Mouse (Mus musculus) left cerebral cortex, postnatal 10 days (tissue): ENCODE measurements around the gene B230104I21Rik. TPM values are rescaled to one million over a fixed set of nuclear protein-coding genes. Genes with fewer than 3 reads are reported as not detected.

Experiments
- DNase-seq, 2 experiments: peaks; one replicate each; pipeline ENCODE4 v3.0.0; 2021 to 2022; ENCODE audit warnings: low spot score in 2 of 2, mixed read lengths in 1 of 2; ENCODE audit errors: extremely low spot score in 1 of 2
- intact Hi-C: fragments of 180-260 bp; cut with DNase I; formaldehyde crosslinking; loops from one replicate; pipeline ENCODE4 v1.15.1; 2025
- total RNA-seq, 2 experiments: library from RNA; stranded (reverse); gene quantifications; 2 replicates each; pipeline ENCODE4 v1.2.3; 2021

B230104I21Rik gene
- not detected for total RNA-seq

- intact Hi-C loops: no loop called here
- DNase-seq: peak; percentile 53 to 73
Observed at GRCm38 (mm10) chr4:154335761-154336160, at the start of gene B230104I21Rik. Gene B230104I21Rik, plus strand, starts transcription at chr4:154336127.

GRCm38 (mm10) chr4:154293735-154294201 is 42.2 kb upstream of the B230104I21Rik start:
- intact Hi-C loops: no loop called here
- no peak for DNase-seq

GRCm38 (mm10) chr4:154294262-154294731 is 41.6 kb upstream of the B230104I21Rik start:
- no peak for DNase-seq
- intact Hi-C loops: no loop called here

- intact Hi-C loops: no loop called here
Observed at GRCm38 (mm10) chr4:154297761-154298160, 38.2 kb upstream of the B230104I21Rik start.

GRCm38 (mm10) chr4:154299541-154300271 is 36.2 kb upstream of the B230104I21Rik start:
- intact Hi-C loops: loop anchor here (5.0 kb wide), 2 partner anchors 132 to 232 kb away; no protein-coding TSS in a partner anchor
- DNase-seq: no peak

More at GRCm38 (mm10) chr4:154297761-154298160, 38.2 kb upstream of the B230104I21Rik start:
- DNase-seq: no peak

GRCm38 (mm10) chr4:154301466-154301881 is 34.5 kb upstream of the B230104I21Rik start, which contains the start of gene Arhgef16:
Gene Arhgef16, minus strand, starts transcription at chr4:154301676.
- peak in 1 of 2 experiments; percentile 41 for DNase-seq
- intact Hi-C loops: loop anchor here (5.0 kb wide), 2 partner anchors 134 to 234 kb away; no protein-coding TSS in a partner anchor

- DNase-seq: no peak
- intact Hi-C loops: no loop called here
Observed at GRCm38 (mm10) chr4:154309131-154309530, 26.8 kb upstream of the B230104I21Rik start.

- intact Hi-C loops: no loop called here
- no peak for DNase-seq
Observed at GRCm38 (mm10) chr4:154310576-154311262, 25.2 kb upstream of the B230104I21Rik start.

- intact Hi-C loops: no loop called here
Observed at GRCm38 (mm10) chr4:154312143-154312812, 23.6 kb upstream of the B230104I21Rik start.

GRCm38 (mm10) chr4:154312935-154313621 is 22.8 kb upstream of the B230104I21Rik start:
- peak in 1 of 2 experiments; percentile 66 for DNase-seq
- intact Hi-C loops: no loop called here

More at GRCm38 (mm10) chr4:154312143-154312812, 23.6 kb upstream of the B230104I21Rik start:
- no peak for DNase-seq

- DNase-seq: peak in 1 of 2 experiments; percentile 51
- intact Hi-C loops: no loop called here
Observed at GRCm38 (mm10) chr4:154313622-154313967, 22.3 kb upstream of the B230104I21Rik start.

GRCm38 (mm10) chr4:154325410-154325809 is 10.5 kb upstream of the B230104I21Rik start:
- intact Hi-C loops: loop anchor here (5.0 to 10.0 kb wide), 3 partner anchors 312 to 492 kb away; partner anchors contain the start of gene Prdm16
- no peak for DNase-seq

GRCm38 (mm10) chr4:154328431-154328830 is 7.5 kb upstream of the B230104I21Rik start:
- intact Hi-C loops: loop anchor here (5.0 to 10.0 kb wide), 3 partner anchors 309 to 489 kb away; partner anchors contain the start of gene Prdm16
- no peak for DNase-seq

- intact Hi-C loops: loop anchor here (5.0 to 10.0 kb wide), 3 partner anchors 308 to 488 kb away; partner anchors contain the start of gene Prdm16
- peak; percentile 60 to 80 for DNase-seq
Observed at GRCm38 (mm10) chr4:154328836-154329235, 7.1 kb upstream of the B230104I21Rik start.

GRCm38 (mm10) chr4:154330001-154330400 is 5.9 kb upstream of the B230104I21Rik start:
- no peak for DNase-seq
- intact Hi-C loops: no loop called here

- intact Hi-C loops: no loop called here
- no peak for DNase-seq
Observed at GRCm38 (mm10) chr4:154331271-154331670, 4.7 kb upstream of the B230104I21Rik start.

GRCm38 (mm10) chr4:154333300-154333699 is 2.6 kb upstream of the B230104I21Rik start:
- intact Hi-C loops: no loop called here
- no peak for DNase-seq

GRCm38 (mm10) chr4:154334699-154335402 is 1.1 kb upstream of the B230104I21Rik start:
- intact Hi-C loops: no loop called here

More at GRCm38 (mm10) chr4:154334699-154335402, 1.1 kb upstream of the B230104I21Rik start:
- peak in 1 of 2 experiments; percentile 63 for DNase-seq
